Mouse (Mus musculus): Measurements from ENCODE around the gene Scnn1a.
"Not testable (repeated sequence)": the region's sequence is repeated elsewhere in the genome, so short reads cannot be mapped to it uniquely, and the experiment has no call there.

Gene Scnn1a

GRCm38 (mm10) chr6:125320323-125320722 lies at the start of gene Scnn1a:
Gene Scnn1a (plus strand): TSS chr6:125320659.
- no peak for DNase-seq

- DNase-seq, result peak; percentile 92
These were observed 48.8 kb upstream of the Scnn1a start for GRCm38 (mm10) chr6:125271455-125272227.

DNA sequence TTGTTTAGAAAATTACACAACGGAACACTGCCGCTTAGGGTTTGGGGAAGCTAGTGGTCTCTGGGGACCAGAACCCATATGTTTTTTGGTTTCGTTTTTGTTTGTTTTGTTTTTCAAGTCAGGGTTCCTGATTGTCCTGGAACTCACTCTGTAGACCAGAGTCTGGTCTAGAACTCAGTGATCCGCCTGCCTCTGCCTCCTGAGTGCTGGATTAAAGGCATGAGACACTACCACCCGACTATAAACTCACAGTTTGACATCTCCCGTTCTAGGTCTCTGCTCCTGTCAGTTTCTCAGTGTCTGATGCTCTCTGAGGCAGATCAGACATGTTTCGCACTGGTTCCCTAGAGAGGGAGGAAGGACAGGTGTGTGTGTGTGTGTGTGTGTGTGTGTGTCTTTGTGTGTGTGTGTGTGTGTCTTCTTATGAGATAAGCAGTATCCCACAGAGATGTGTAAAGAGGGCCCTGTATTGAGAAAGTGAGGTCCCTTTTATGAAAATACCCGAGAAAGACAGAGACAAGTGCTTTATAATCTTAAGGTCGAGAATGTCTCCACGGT lies 48.2 kb upstream of the Scnn1a start:
- DNase-seq, result no peak

- DNase-seq, result peak; percentile 58
These were observed 45.5 kb upstream of the Scnn1a start for GRCm38 (mm10) chr6:125274841-125275563.

- no peak for DNase-seq
These were observed 40.7 kb upstream of the Scnn1a start for GRCm38 (mm10) chr6:125279729-125280128.

DNA sequence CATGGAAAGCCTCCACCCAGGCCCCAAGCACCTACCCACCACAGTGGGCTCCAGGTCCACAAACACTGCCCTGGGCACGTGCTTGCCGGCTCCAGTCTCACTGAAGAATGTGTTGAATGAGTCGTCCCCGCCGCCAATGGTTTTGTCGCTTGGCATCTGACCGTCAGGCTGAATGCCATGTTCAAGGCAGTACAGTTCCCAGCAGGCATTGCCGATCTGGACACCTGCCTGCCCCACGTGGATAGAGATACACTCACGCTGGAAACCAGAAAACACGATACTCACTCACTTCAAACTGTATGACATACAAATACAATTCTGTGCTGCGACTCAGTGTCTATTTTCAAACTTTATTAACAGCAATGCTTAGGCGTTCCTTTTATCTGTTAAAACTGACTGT lies 37.7 kb upstream of the Scnn1a start:
- DNase-seq, result not testable (repeated sequence)

- no peak for DNase-seq
These were observed 36.2 kb upstream of the Scnn1a start for GRCm38 (mm10) chr6:125284250-125284649.

DNA sequence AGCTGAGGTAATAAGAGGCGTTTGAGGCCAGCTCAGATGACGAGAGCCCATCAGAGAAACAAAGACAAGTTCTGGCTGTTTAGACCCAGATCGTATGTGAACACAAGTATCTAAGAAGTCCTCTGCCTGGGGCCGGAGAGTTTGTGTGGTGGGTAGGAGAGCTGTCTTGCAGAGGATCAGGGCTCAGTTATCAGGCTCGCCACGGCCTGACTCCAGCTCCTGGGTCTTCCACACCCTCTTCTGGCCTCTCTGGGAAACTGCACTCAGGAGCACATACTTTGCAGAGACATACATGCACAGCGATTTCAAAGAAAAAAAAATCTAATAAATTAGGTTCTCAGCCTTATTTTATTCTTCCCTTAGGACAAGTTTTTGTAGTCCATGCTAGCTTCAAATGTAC lies 35.7 kb upstream of the Scnn1a start:
- DNase-seq, result no peak

- no peak for DNase-seq
These were observed 34.6 kb upstream of the Scnn1a start, which contains the start of gene Tuba3a for GRCm38 (mm10) chr6:125285890-125286289. Gene Tuba3a (minus strand): TSS chr6:125286042.

DNA sequence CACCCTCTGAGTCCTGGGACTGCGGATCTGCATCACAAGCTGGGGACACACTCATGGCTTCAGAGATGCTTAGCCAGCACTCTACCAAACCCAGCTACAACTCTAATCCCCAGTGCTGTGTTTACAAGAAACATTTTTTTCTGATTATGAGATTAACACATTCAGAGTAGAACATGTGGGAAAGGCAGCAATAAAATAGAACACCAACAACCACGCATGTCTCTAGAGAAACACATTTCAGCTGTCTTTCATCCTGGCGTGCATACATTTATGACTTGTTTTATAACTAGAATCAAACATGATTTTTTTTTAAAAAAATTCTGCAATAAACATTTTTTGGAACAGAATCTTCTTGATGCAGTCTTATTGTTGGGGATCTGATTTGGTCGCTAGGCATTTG lies 33.5 kb upstream of the Scnn1a start:
- no peak for DNase-seq

DNA sequence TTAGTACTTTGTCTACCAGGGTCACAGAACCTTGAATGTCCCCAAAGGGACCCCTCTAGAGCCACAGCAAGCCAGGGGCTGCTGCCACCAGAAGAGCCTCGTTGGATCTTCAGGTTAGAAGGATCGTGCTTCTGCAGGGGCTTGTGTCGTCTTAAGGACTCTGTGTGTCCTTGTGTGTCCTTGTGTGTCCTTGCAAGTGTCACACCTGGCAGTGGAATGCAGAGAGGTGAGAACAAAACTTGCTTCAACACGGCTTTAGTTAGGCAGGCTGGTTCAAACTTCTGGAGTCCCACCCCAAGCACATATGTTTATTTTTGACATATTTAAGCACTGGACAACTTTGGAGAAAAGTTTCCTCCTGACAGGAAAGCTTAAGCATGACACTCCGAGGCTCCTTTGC lies 31.7 kb upstream of the Scnn1a start:
- no peak for DNase-seq

DNA sequence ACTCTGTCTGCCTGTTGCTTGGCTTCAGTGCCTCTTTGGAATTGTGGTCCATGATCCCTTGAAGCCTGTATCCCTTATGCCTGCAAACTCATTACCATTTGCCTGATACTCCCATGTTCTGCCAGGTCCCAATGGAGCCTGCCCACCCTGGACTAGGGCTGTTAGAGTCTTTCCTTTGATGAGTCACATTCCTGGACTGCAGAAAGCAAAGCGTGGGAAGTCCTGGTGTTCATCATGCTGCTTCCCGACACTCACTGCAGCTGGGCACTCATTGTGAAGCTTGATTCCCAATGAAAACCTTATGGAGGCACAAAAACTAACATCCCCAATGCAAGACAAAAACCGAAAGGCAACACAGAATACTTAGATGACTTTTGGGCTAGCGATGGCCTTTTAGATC lies 29.1 kb upstream of the Scnn1a start:
- no peak for DNase-seq

DNA sequence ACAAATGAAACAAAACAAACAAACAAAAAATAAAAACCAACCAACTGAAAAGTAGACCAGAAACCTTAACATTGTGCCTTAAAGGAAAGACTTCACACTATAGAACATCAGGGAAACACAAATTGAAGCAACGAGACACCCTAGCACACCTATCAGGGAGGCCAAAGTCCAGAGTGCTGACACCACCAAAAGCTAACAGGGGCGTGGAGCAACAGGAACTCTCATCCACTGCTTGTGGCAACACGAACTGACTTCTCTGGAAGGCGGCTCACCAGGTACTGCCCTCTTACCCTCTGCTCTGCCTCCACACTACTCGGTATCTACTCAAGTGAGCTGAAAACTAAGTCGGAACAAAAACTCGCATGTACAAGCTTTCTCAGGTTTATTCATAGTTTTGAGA lies 28.2 kb upstream of the Scnn1a start:
- DNase-seq, result no peak

DNA sequence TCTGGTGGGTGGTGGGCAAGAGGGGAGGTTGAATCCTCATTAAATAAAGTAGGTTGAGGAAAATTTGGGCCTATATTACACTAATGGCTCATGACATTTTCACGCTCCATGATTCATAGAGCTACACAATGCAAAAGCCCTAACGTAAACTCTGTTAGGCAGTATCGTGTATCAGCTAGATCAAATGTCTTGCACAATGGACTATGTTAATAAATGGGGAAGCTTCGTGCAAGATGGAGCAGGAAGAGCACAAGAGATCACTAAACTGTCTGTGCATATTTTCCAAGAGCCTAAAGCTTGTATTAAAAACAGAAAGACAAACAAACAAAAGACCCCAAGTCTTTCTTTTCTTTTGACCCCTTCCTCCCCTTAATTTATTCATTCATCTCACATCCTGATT lies 26.4 kb upstream of the Scnn1a start:
- no peak for DNase-seq

DNA sequence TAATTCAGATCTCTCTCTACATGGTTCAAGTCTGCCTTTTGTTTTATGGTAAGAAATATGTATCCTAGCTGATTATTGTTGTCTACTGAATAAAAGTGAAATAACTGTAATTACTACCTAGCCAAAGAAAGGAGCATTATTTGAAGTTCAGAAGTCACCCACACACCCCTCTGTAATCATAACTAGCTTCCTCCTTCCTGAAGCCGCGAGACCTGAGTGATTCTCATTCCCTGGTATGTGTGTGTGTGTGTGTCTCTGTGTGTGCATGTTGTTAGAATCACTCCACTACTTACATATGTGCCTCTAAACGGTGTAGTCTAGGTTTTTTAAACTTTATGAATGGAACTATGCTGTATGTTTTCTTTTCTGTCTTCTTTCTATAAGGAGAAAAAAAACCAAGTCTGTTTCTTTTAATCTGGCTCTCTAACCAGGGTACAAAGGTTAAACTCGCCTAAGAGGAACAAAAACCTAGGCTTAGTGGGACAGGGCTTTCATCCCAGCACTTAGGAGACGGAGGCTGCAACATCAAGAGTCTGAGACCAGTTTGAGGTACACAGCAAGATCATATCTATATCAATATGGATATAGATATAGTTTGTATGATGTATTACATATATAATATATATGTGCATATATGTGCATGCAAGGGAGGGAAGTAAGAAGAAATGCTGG lies 23.2 kb upstream of the Scnn1a start:
- DNase-seq, result no peak

DNA sequence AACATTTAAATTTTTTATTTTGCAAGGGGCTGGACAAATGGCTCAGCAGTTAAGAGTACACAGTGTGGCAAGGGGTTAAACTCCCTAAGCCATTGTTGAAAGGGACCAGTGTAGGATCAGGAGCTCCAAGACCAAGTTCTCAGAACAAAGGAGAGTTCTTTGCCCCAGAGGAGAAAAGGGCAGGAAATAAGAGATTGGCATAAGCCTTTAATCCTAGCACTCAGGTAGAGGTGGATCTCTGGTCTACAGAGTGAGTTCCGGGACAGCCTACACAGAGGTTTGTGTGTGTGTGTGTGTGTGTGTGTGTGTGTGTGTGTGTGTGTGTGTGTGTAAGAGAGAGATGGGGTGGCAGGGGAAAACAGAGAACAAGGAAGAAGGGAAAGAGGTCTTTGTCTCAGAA lies 19.5 kb upstream of the Scnn1a start:
- DNase-seq, result no peak

DNA sequence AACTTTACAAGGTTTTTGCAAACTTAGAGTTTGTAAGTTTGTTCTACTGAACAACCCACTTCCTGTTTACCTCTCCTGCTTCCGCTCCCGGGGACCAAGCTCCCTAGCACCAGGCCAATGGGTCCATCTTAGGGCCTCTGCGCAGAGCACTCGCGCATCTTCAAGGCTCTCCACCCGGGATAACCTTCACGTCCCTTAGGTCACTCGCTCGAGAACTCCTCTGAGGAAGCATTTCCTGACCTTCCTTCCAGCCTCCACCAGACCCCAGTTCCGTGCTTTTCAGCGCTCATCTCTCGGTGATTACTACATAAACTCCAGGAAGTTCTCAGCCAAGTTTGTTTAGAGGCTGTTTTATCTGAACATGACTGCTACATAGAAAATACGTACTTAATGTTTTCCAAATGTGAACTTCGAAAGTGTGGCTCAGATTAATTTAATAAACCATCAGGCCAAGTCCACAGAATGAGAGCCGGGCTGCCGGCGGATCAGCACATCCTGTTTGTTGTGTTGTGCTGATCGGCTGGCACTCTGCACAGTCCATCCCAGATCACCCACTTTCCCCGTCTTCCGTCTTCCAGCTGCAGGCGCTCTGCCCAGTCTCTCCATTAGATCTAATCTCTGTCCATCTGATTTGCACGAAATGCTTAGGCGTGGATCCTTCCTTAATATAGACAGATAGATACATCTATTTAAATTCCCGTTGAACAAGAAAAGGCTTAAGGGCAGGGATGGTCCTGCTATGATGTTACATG lies 18.1 kb upstream of the Scnn1a start:
- DNase-seq, result no peak

GRCm38 (mm10) chr6:125303242-125303641 lies 17.2 kb upstream of the Scnn1a start:
- DNase-seq, result no peak

GRCm38 (mm10) chr6:125304408-125304807 lies 16.1 kb upstream of the Scnn1a start:
- DNase-seq, result not testable (repeated sequence)

DNA sequence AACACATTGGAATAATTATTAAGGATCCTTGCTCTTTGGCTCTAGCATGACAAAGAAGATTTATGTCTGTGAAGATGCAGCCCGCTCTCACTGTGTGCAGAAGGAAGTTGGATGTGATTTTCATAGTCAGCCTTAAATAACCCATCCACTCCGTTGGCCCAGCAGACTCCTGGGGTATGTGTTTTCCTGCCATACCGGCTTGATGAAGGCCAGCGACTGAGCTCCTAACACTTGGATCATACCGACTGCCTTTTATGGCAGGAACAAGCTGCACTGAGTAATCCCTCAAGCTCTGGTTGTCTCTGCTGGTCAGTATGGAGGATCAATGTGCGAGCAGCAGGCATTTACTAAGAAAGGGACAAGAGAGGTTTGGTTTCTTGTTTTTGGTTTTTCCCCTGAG lies 15.0 kb upstream of the Scnn1a start:
- no peak for DNase-seq

DNA sequence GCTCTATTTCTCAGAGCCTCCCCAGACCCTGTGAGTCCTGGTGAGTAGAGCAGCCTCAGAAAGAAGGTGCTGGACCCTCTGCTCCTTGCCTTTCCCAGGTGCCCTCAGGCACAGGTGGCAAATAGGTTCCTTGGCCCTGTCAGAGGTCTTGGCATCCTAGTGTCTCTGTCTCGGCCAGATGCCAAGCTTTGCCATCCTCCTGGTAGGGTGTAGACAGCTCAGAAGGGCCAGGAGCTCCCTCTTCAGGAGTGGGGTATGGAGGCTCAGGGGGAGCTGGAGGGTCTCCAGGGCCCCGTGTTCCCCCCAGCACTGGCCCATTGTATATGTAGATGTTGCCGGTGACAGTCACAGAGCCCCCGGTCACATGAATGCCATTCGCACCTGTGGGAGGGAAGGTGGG lies 13.4 kb upstream of the Scnn1a start:
- no peak for DNase-seq

DNA sequence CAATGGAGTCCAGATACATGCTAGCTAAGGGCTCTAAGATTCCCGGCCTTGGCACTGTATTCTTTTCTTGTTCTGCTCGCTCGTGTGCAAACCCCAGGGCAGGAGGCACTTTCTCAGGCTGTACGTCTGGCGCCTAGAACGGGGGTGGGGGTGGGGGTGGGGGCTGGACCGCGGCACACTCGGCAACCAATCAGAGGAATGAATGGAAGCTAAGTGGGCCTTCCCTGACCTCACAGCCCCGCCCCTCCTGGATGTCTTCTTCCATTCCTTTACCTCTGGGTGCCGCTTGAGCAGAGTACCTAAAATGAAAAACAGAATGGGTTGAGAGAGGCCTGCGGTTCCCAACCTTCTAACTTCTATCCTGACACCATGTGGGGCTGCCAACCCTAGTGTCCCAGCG lies 11.5 kb upstream of the Scnn1a start:
- peak; percentile 32 for DNase-seq

DNA sequence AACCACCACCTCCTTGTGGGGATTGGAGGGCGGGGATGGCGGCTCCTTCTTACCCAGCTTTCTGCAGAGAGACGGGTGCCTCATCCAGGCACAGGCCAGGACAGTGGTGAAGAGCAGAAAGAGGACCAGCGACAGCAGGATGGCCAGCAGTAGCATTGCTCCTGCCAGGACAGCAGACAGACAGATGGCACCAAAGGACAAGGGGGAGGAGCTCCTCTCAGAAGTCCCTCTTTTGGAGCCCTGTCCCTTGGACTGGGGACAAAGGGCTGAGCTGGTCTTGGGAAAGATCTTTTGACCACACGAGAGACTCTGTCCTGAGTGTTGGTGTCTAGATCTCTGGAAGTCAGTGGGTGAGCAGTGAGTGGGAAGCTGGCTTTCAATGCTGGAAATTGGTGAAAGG lies 11.1 kb upstream of the Scnn1a start:
- no peak for DNase-seq

Data from retina, postnatal 1 day (tissue).